8 mouse cellular contexts compared by ENCODE assay signal in the genomic region with DNA sequence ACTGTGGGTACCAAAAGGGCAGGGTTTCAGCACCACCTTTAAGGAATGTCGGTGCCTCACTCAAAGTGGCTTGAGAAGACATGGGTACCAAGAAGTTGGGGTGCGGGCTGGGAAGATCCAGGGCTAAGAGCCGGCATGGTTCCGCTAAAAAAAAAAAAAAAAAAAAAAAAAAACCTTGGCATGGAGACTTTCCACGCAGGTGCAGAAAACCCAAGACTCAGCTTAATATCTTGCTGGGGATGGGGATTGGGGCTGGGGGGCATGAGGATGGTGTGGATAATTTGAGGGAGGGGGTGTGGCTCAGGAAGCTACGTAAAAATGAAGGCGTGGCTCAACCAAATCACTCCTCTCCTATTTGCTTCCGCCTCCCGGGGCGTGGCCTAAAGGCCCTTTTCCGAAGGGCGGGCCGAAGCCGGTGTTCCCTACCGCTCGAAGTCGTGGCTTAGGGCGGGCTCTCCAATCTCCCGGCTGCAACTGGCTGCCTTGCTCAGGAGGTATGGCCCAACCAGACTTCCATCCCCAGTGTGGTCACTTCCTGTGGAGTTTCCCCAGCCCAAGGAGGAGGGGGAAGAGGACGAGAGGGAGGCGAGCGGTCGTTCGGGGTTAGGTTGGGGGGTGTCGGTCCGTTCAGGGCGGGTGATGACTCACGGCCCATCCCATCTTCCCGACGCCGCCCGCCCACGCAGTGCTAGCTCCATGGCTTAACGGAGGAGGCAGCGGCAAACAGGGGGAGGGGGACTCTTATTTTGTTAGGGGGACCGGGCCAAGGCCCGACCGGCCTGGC. TPM values are rescaled to one million over a fixed set of nuclear protein-coding genes. Genes with fewer than 3 reads are reported as not detected.
DNase-seq lines count a peak whose midpoint lies in the region; ATAC-seq and TF ChIP-seq lines count a peak whose summit lies in the region.

A gene (plus strand): TSS at position 424 of the 784 bp plus-strand sequence.

- peak within 1 kb of the TSS; percentile 65 for H3K9ac ChIP-seq in hindbrain, embryonic 14.5 days

- peak within 1 kb of the TSS; percentile 57; the same call in 1 of the 2 replicates for H3K27ac ChIP-seq in hindbrain, embryonic 14.5 days

- H3K9me3 ChIP-seq in hindbrain, embryonic 14.5 days (ENCODE audit: control insufficient read depth, low read length), result no peaks in the 10 kb centered on the region

- DNase-seq in Patski (ENCODE audit: low read depth, low spot score), result peak; percentile 70
- peak; percentile 90 to 91 for DNase-seq in cerebellum, postnatal 14 days
- DNase-seq in frontal cortex, postnatal 25 days (ENCODE audit: low spot score in 2 of 2), result peak; percentile 60 to 73
- DNase-seq in hindbrain, embryonic 14.5 days (ENCODE audit: low spot score), result peak; percentile 84
- DNase-seq in layer of hippocampus, postnatal 36 days, result peak; percentile 89 to 90
- peak; percentile 96 for DNase-seq in lung, postnatal 36 days
- DNase-seq in retina, postnatal 1 day, result peak; percentile 96
- peak; percentile 60 to 88 for DNase-seq in urinary bladder, adult 18-20 months (ENCODE audit: low spot score in 2 of 2)

- H3K4me2 ChIP-seq in hindbrain, embryonic 14.5 days (replicated peaks), result peak within 1 kb of the TSS; percentile 67

- no peaks in the 10 kb centered on the region for H3K27me3 ChIP-seq in Patski
- H3K27me3 ChIP-seq in hindbrain, embryonic 14.5 days (ENCODE audit: control insufficient read depth, insufficient read depth, low read length), result no peaks in the 10 kb centered on the region

- H3K36me3 ChIP-seq in hindbrain, embryonic 14.5 days (replicated peaks; ENCODE audit: control insufficient read depth, insufficient read depth), result peaks cover 8% of the 10 kb centered on the region; the same call in 1 of the 2 replicates

- peaks cover 6% of the 10 kb centered on the region; the same call in 1 of the 2 replicates for H3K4me1 ChIP-seq in hindbrain, embryonic 14.5 days (replicated peaks; ENCODE audit: control insufficient read depth, insufficient read depth, low read length)

- CTCF ChIA-PET in Patski (lab: Charles Lee), result no interaction called here

- peak within 1 kb of the TSS; percentile 60 for H3K4me3 ChIP-seq in hindbrain, embryonic 14.5 days (replicated peaks; ENCODE audit: low read length)

- WGBS in hindbrain, embryonic 14.5 days, result 9% methylated on average over 33 of the region's 38 CpGs

- peak; percentile 77 for ATAC-seq in Patski
- peak; percentile 95 for ATAC-seq in hindbrain, embryonic 14.5 days (ENCODE audit: low FRiP score)

- in situ Hi-C loops in Patski (cut with MboI; ENCODE audit: low pct_unique_long_range_greater_than_20kb), result no loop called here

- no peak for TF ChIP-seq CTCF in Patski (IDR thresholded peaks at IDR 0.05)

- POLR2A ChIA-PET in Patski (lab: Charles Lee), result interaction anchor here (0.6 kb wide), 1 partner anchor 65 kb away, joined by 9 read pairs; no protein-coding TSS in a partner anchor

RNA-seq across cellular contexts. Expression of the gene that starts here (rescaled TPM):
- 53.5 TPM for polyA plus RNA-seq in Patski (2021)
- 18.6 and 20.9 TPM in 2 replicates for polyA plus RNA-seq in hindbrain, embryonic 14.5 days (2014; fragmentation: Nextera tagmentation; extraction: Ambion mirVana)
- 10 to 100 TPM; 26.7 to 27.4 TPM for total RNA-seq in layer of hippocampus, postnatal 36 days (2021)

Comparison
In these comparisons a context has a peak if more than half of its experiments do, and no peak if none do; other contexts are left out.
1. Peak in every context shown above with its lines: DNase-seq, ATAC-seq, H3K4me3 ChIP-seq and H3K27ac ChIP-seq.